Mouse (Mus musculus) hindbrain, postnatal 0 days (tissue): Measurements from ENCODE around the gene Trak1. TPM values are rescaled to one million over a fixed set of nuclear protein-coding genes. Genes with fewer than 3 reads are reported as not detected.
A peak's percentile ranks its signal among the peaks of the same experiment; 100 is the strongest.

Source experiments
- ATAC-seq: fragments of 200-750 bp; cut with Nextera tagmentation; 2 replicates; pipeline ENCODE4 v1.8.0; 2017; ENCODE audit warnings: mild to moderate bottlenecking, moderate TSS enrichment, moderate library complexity
- DNase-seq: peaks from one replicate; pipeline ENCODE4 v3.0.0-alpha.2; 2015; ENCODE audit warnings: low spot score
- H3K27ac ChIP-seq: fragments of 300-500 bp; sonication (generic); 2 replicates; pipeline ENCODE4 v1.5.1; 2014; ENCODE audit warnings: mild to moderate bottlenecking
- H3K27me3 ChIP-seq: fragments of 300-500 bp; sonication (generic); 2 replicates; pipeline ENCODE4 v1.6.1; 2014; ENCODE audit warnings: low read length, mixed read lengths; ENCODE audit not compliant: insufficient read depth
- H3K36me3 ChIP-seq: fragments of 300-500 bp; sonication (generic); 2 replicates; pipeline ENCODE4 v1.6.1; 2014; ENCODE audit warnings: low read length, mixed read lengths; ENCODE audit not compliant: insufficient read depth
- H3K4me1 ChIP-seq: fragments of 300-500 bp; sonication (generic); 2 replicates; pipeline ENCODE4 v1.6.1; 2014; ENCODE audit warnings: antibody characterized with exemption, low read length, mixed read lengths; ENCODE audit not compliant: insufficient read depth
- H3K4me2 ChIP-seq: fragments of 300-500 bp; sonication (generic); 2 replicates; pipeline ENCODE4 v1.6.1; 2014; ENCODE audit warnings: low read depth, mild to moderate bottlenecking, low read length, moderate library complexity, mixed read lengths
- H3K4me3 ChIP-seq: fragments of 300-500 bp; sonication (generic); 2 replicates; pipeline ENCODE4 v1.5.1; 2014; ENCODE audit warnings: low read length
- H3K9ac ChIP-seq: fragments of 300-500 bp; sonication (generic); replicated peaks from 2 replicates; pipeline ENCODE4 v1.6.1; 2014; ENCODE audit warnings: mild to moderate bottlenecking, low read length, moderate library complexity, mixed read lengths
- H3K9me3 ChIP-seq: fragments of 300-500 bp; sonication (generic); 2 replicates; pipeline ENCODE4 v1.6.1; 2016; ENCODE audit warnings: low read length, mixed read lengths
- CTCF ChIP-seq: IDR thresholded peaks from 2 replicates; pipeline ENCODE4 v1.5.1; 2016; ENCODE audit warnings: antibody characterized with exemption, control low read depth, low read depth
- WGBS: fragments of 180-500 bp; shearing (Covaris S2); extraction: QIAGEN DNeasy Blood & Tissue Kit; methylation state at CpG from one replicate; pipeline ENCODE4 v1.1.7; 2014; 5-methylcytosine and 5-hydroxymethylcytosine counted together
- polyA plus RNA-seq: library from polyadenylated mRNA; unstranded; fragments of >200 nt; fragmentation: Nextera tagmentation; extraction: Ambion mirVana; gene quantifications from 2 replicates; pipeline ENCODE4 v1.2.1, GENCODE M21; 2015
- total RNA-seq: library from RNA; depleted of rRNA; stranded (reverse); fragments of >200 nt; gene quantifications from 2 replicates; pipeline ENCODE4 v1.2.3, GENCODE M21; 2014

Trak1 gene
- total and polyA plus RNA-seq, 2 experiments from 2014 or later = 57.8 to 129 TPM

GRCm38 (mm10) chr9:121429592-121429991, 132.3 kb downstream of the Trak1 start:
- ATAC-seq (no peak), DNase-seq (peak; percentile 31)
- Histone ChIP-seq H3K27ac (no peak overlapping the region), H3K9me3 (no peaks in the 10 kb centered on the region), H3K4me2 (no peak overlapping the region), H3K9ac (no peak overlapping the region), H3K27me3 (no peaks in the 10 kb centered on the region), H3K4me1 (peaks cover 8% of the 10 kb centered on the region; the same call in 1 of the 2 replicates), H3K36me3 (0 out of 2 replicates have a peak, but pooled peaks cover 4% of the 10 kb centered on the region), H3K4me3 (no peak overlapping the region)
- 59% methylated on average over 7 of the region's 7 CpGs for WGBS
- no peak for TF ChIP-seq CTCF

DNA sequence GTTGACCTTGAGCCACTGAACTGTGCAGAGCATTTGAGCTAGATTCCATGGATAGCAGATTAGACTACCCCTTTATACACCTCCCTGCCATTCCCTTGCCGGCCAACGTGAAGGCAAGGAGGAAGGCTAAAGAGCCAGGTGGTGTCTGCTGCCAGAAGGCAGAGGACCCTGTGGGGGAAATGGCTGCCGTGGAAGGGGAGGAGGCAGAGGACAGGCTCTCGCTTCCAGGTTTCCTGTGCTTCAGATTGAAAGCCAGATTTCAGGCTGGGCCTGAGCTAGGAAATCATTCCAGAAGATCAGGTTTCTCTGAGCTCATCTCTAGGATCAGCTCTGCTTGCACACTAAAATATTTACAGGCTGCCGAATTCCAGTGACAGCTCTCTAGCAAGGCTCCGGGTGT, 133.1 kb downstream of the Trak1 start:
- Histone ChIP-seq H3K4me1 (0 out of 2 replicates have a peak, but pooled peaks cover 7% of the 10 kb centered on the region), H3K27me3 (no peaks in the 10 kb centered on the region), H3K36me3 (0 out of 2 replicates have a peak, but pooled peaks cover 4% of the 10 kb centered on the region), H3K27ac (peak overlapping the region; percentile 54; the same call in 1 of the 2 replicates), H3K9me3 (no peaks in the 10 kb centered on the region), H3K9ac (no peak overlapping the region), H3K4me2 (no peak overlapping the region), H3K4me3 (no peak overlapping the region)
- ATAC-seq = no peak
- TF ChIP-seq CTCF = no peak
- no peak for DNase-seq
- 51% methylated on average over 6 of the region's 6 CpGs for WGBS

DNA sequence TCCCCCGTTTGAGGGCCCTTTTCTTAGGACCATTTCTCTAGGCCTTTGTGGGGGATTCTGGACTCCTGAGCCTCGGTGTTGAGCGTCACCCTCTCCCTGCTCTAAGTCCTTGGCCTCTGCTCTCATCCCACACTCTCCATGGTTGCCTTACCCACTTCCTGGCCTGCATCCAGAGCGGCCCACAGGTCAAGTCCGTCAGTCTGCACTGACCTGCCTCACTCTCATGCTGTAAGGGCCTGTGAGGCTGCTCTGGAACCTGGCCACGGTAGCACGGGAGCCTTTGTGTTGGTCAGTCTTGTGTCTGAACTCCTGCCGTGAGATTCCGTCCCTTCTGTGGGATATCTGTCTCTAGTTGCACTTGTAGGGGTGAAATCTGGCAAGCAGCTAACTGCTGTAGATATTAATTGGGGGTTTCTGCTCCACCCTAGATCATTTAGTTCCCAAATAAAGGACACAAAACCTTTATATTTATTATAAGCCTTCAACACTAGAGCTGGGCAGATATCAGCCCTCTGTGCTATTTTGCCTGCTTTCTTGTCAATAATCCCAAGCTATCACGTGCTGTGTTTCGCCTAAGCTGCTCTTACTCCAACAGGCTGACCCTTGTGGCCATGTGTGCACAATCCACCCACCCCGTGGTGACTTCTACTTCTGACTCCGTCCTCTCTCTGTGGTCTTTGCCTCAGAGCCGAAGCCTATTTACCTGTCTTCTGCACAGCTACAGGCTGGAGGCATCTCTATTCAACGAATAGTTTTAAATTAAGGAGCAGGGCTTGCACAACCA, 136.6 kb downstream of the Trak1 start:
- no peak for ATAC-seq
- Histone ChIP-seq H3K27me3 (no peaks in the 10 kb centered on the region), H3K36me3 (0 out of 2 replicates have a peak, but pooled peaks cover 4% of the 10 kb centered on the region), H3K9me3 (no peaks in the 10 kb centered on the region), H3K9ac (no peak overlapping the region), H3K27ac (no peak overlapping the region), H3K4me2 (no peak overlapping the region), H3K4me1 (0 out of 2 replicates have a peak, but pooled peaks cover 7% of the 10 kb centered on the region), H3K4me3 (no peak overlapping the region)
- DNase-seq = no peak
- TF ChIP-seq CTCF = no peak
- WGBS = 60% methylated on average over 15 of the region's 15 CpGs

DNA sequence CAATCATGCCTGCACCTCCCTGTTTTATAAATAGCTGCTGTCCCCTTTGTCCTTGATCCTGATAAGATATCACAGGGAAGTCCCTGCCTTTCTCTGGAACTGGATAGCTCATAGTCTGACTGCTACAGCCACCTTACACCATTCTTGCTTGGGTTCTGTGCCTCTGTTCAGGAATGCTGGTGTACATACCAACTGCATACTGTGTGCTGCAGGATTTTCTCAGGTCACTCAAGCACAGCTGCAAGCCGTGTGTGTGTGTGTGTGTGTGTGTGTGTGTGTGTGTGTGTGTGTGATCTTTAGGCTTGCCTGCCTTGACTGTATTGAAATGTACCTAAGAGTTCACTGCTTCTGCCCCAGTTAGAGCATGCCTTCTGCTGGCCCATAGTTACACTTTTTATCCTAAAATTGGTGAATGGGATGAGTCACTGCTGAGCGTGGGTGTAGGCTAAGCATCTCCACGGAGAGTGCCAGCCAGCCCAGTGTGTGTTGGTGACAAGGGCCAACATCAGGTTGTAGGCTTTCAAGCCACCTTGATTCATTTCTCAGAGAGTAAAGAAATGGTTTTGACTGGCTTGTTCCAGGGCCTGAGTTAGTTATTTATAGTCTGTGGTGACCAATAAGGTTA, 138.1 kb downstream of the Trak1 start:
- WGBS = 64% methylated on average over 3 of the region's 3 CpGs

GRCm38 (mm10) chr9:121436501-121436900, 139.2 kb downstream of the Trak1 start:
- H3K9ac ChIP-seq = no peak overlapping the region
- no peaks in the 10 kb centered on the region for H3K9me3 ChIP-seq
- H3K27ac ChIP-seq = no peak overlapping the region
- H3K36me3 ChIP-seq = 0 out of 2 replicates have a peak, but pooled peaks cover 4% of the 10 kb centered on the region
- H3K27me3 ChIP-seq = no peaks in the 10 kb centered on the region
- WGBS = 67% methylated on average over 1 of the region's 1 CpGs
- DNase-seq = no peak
- no peak overlapping the region for H3K4me2 ChIP-seq
- no peaks in the 10 kb centered on the region for H3K4me1 ChIP-seq
- no peak for TF ChIP-seq CTCF
- no peak for ATAC-seq
- no peak overlapping the region for H3K4me3 ChIP-seq

More for the DNA sequence above, 138.1 kb downstream of the Trak1 start:
- H3K36me3 ChIP-seq = 0 out of 2 replicates have a peak, but pooled peaks cover 4% of the 10 kb centered on the region
- H3K4me3 ChIP-seq = no peak overlapping the region
- H3K27ac ChIP-seq = no peak overlapping the region
- H3K4me2 ChIP-seq = no peak overlapping the region
- no peaks in the 10 kb centered on the region for H3K4me1 ChIP-seq
- H3K9me3 ChIP-seq = no peaks in the 10 kb centered on the region
- no peak for ATAC-seq
- no peak overlapping the region for H3K9ac ChIP-seq
- H3K27me3 ChIP-seq = no peaks in the 10 kb centered on the region
- no peak for DNase-seq
- no peak for TF ChIP-seq CTCF

- Histone ChIP-seq H3K36me3 (peaks cover 34% of the 10 kb centered on the region; the same call in 1 of the 2 replicates), H3K4me3 (no peak overlapping the region), H3K27me3 (no peaks in the 10 kb centered on the region), H3K9ac (no peak overlapping the region), H3K27ac (no peak overlapping the region), H3K4me2 (no peak overlapping the region), H3K4me1 (no peaks in the 10 kb centered on the region), H3K9me3 (no peaks in the 10 kb centered on the region)
- WGBS = 83% methylated on average over 1 of the region's 1 CpGs
- ATAC-seq (no peak), DNase-seq (no peak)
- no peak for TF ChIP-seq CTCF
These were observed 144.8 kb downstream of the Trak1 start for GRCm38 (mm10) chr9:121442145-121442544.
